Mouse (Mus musculus): Measurements from ENCODE around the gene Rerg. TPM values are rescaled to one million over a fixed set of nuclear protein-coding genes. Genes with fewer than 3 reads are reported as not detected.

Gene Rerg
- polyA plus RNA-seq, 1 experiment, result 3.1 TPM

GRCm38 (mm10) chr6:137101886-137102661 is 68.2 kb downstream of the Rerg start:
- Histone ChIP-seq H3K36me3 (ENCODE audit: control insufficient read depth, insufficient read depth) (no peaks in the 10 kb centered on the region), H3K4me3 (no peak overlapping the region)
- TF ChIP-seq POLR2AphosphoS2 (IDR thresholded peaks at IDR 0.05; ENCODE audit: insufficient read length, low read depth) (no peak), MYOD1 (IDR thresholded peaks at IDR 0.05; ENCODE audit: control insufficient read depth in 1 of 3, insufficient read length in 2 of 3, low read depth in 2 of 3) (no peak), TCF3 (IDR thresholded peaks at IDR 0.05; ENCODE audit: insufficient read length, low read depth) (no peak), USF1 (IDR thresholded peaks at IDR 0.05; ENCODE audit: low read depth) (no peak), TCF12 (IDR thresholded peaks at IDR 0.05; ENCODE audit: insufficient read depth, poor library complexity, severe bottlenecking) (no peak), E2F4 (IDR thresholded peaks at IDR 0.05; ENCODE audit: insufficient read depth) (no peak), MYOG (IDR thresholded peaks at IDR 0.05; ENCODE audit: control insufficient read depth in 1 of 3, insufficient read depth in 1 of 3, insufficient read length in 2 of 3, low read depth in 2 of 3) (no peak), POLR2A (IDR thresholded peaks at IDR 0.05; ENCODE audit: insufficient read length, low read depth) (no peak), REST (IDR thresholded peaks at IDR 0.05; ENCODE audit: insufficient read depth, insufficient read length) (no peak)

GRCm38 (mm10) chr6:137100259-137100658 is 70.0 kb downstream of the Rerg start:
- Histone ChIP-seq H3K4me3 (no peak overlapping the region), H3K36me3 (ENCODE audit: control insufficient read depth, insufficient read depth) (no peaks in the 10 kb centered on the region), H3K79me2 (ENCODE audit: control insufficient read depth, insufficient read depth) (no peaks in the 10 kb centered on the region), H3ac (ENCODE audit: control insufficient read depth, insufficient read length) (no peak overlapping the region), H3K4me2 (ENCODE audit: low read depth) (no peak overlapping the region), H3K27me3 (ENCODE audit: control insufficient read depth, insufficient read depth, insufficient read length) (no peaks in the 10 kb centered on the region)
- TF ChIP-seq MYOG (IDR thresholded peaks at IDR 0.05; ENCODE audit: control insufficient read depth in 1 of 3, insufficient read depth in 1 of 3, insufficient read length in 2 of 3, low read depth in 2 of 3) (no peak), TCF12 (IDR thresholded peaks at IDR 0.05; ENCODE audit: insufficient read depth, poor library complexity, severe bottlenecking) (no peak), E2F4 (IDR thresholded peaks at IDR 0.05; ENCODE audit: insufficient read depth) (no peak), POLR2A (IDR thresholded peaks at IDR 0.05; ENCODE audit: insufficient read length, low read depth) (no peak)

More at GRCm38 (mm10) chr6:137101886-137102661, 68.2 kb downstream of the Rerg start:
- H3K27me3 ChIP-seq (ENCODE audit: control insufficient read depth, insufficient read depth, insufficient read length), result no peaks in the 10 kb centered on the region
- H3K4me2 ChIP-seq (ENCODE audit: low read depth), result no peak overlapping the region
- no peak overlapping the region for H3ac ChIP-seq (ENCODE audit: control insufficient read depth, insufficient read length)
- no peaks in the 10 kb centered on the region for H3K79me2 ChIP-seq (ENCODE audit: control insufficient read depth, insufficient read depth)

- Histone ChIP-seq H3K4me2 (ENCODE audit: low read depth) (no peak overlapping the region), H3K27me3 (ENCODE audit: control insufficient read depth, insufficient read depth, insufficient read length) (no peaks in the 10 kb centered on the region), H3ac (ENCODE audit: control insufficient read depth, insufficient read length) (no peak overlapping the region), H3K79me2 (ENCODE audit: control insufficient read depth, insufficient read depth) (no peaks in the 10 kb centered on the region), H3K36me3 (ENCODE audit: control insufficient read depth, insufficient read depth) (no peaks in the 10 kb centered on the region), H3K4me3 (no peak overlapping the region)
- no peak for TF ChIP-seq USF1 (IDR thresholded peaks at IDR 0.05; ENCODE audit: low read depth)
- no peak for TF ChIP-seq MAX (IDR thresholded peaks at IDR 0.05; ENCODE audit: low read depth)
- no peak for TF ChIP-seq REST (IDR thresholded peaks at IDR 0.05; ENCODE audit: insufficient read depth, insufficient read length)
- TF ChIP-seq POLR2A (IDR thresholded peaks at IDR 0.05; ENCODE audit: insufficient read length, low read depth), result no peak
- no peak for TF ChIP-seq E2F4 (IDR thresholded peaks at IDR 0.05; ENCODE audit: insufficient read depth)
- no peak for TF ChIP-seq TCF3 (IDR thresholded peaks at IDR 0.05; ENCODE audit: insufficient read length, low read depth)
- no peak for TF ChIP-seq MYOG (IDR thresholded peaks at IDR 0.05; ENCODE audit: control insufficient read depth in 1 of 3, insufficient read depth in 1 of 3, insufficient read length in 2 of 3, low read depth in 2 of 3)
- no peak for TF ChIP-seq MYOD1 (IDR thresholded peaks at IDR 0.05; ENCODE audit: control insufficient read depth in 1 of 3, insufficient read length in 2 of 3, low read depth in 2 of 3)
- TF ChIP-seq SRF (IDR thresholded peaks at IDR 0.05; ENCODE audit: control insufficient read depth, insufficient read length, low read depth), result no peak
- no peak for TF ChIP-seq POLR2AphosphoS2 (IDR thresholded peaks at IDR 0.05; ENCODE audit: insufficient read length, low read depth)
- no peak for TF ChIP-seq TCF12 (IDR thresholded peaks at IDR 0.05; ENCODE audit: insufficient read depth, poor library complexity, severe bottlenecking)
- TF ChIP-seq CEBPB (IDR thresholded peaks at IDR 0.05; ENCODE audit: insufficient read depth, poor library complexity, severe bottlenecking), result no peak
Observed at GRCm38 (mm10) chr6:137098232-137099191, 71.8 kb downstream of the Rerg start.

- Histone ChIP-seq H3ac (ENCODE audit: control insufficient read depth, insufficient read length) (no peak overlapping the region), H3K4me2 (ENCODE audit: low read depth) (no peak overlapping the region), H3K27me3 (ENCODE audit: control insufficient read depth, insufficient read depth, insufficient read length) (no peaks in the 10 kb centered on the region), H3K36me3 (ENCODE audit: control insufficient read depth, insufficient read depth) (no peaks in the 10 kb centered on the region), H3K4me3 (no peak overlapping the region), H3K79me2 (ENCODE audit: control insufficient read depth, insufficient read depth) (no peaks in the 10 kb centered on the region)
- no peak for TF ChIP-seq POLR2AphosphoS2 (IDR thresholded peaks at IDR 0.05; ENCODE audit: insufficient read length, low read depth)
Observed at GRCm38 (mm10) chr6:137094475-137094874, 75.8 kb downstream of the Rerg start.

GRCm38 (mm10) chr6:137088469-137088868 is 81.8 kb downstream of the Rerg start:
- H3K79me2 ChIP-seq (ENCODE audit: control insufficient read depth, insufficient read depth), result no peaks in the 10 kb centered on the region
- H3ac ChIP-seq (ENCODE audit: control insufficient read depth, insufficient read length), result no peak overlapping the region
- no peaks in the 10 kb centered on the region for H3K36me3 ChIP-seq (ENCODE audit: control insufficient read depth, insufficient read depth)
- no peaks in the 10 kb centered on the region for H3K27me3 ChIP-seq (ENCODE audit: control insufficient read depth, insufficient read depth, insufficient read length)
- no peak for TF ChIP-seq SRF (IDR thresholded peaks at IDR 0.05; ENCODE audit: control insufficient read depth, insufficient read length, low read depth)
- no peak for TF ChIP-seq TCF12 (IDR thresholded peaks at IDR 0.05; ENCODE audit: insufficient read depth, poor library complexity, severe bottlenecking)
- TF ChIP-seq MYOD1 (IDR thresholded peaks at IDR 0.05; ENCODE audit: control insufficient read depth in 1 of 3, insufficient read length in 2 of 3, low read depth in 2 of 3), result no peak
- no peak for TF ChIP-seq POLR2A (IDR thresholded peaks at IDR 0.05; ENCODE audit: insufficient read length, low read depth)
- TF ChIP-seq USF1 (IDR thresholded peaks at IDR 0.05; ENCODE audit: low read depth), result no peak
- no peak for TF ChIP-seq TCF3 (IDR thresholded peaks at IDR 0.05; ENCODE audit: insufficient read length, low read depth)
- TF ChIP-seq MAX (IDR thresholded peaks at IDR 0.05; ENCODE audit: low read depth), result no peak
- TF ChIP-seq E2F4 (IDR thresholded peaks at IDR 0.05; ENCODE audit: insufficient read depth), result no peak
- TF ChIP-seq REST (IDR thresholded peaks at IDR 0.05; ENCODE audit: insufficient read depth, insufficient read length), result no peak
- TF ChIP-seq CEBPB (IDR thresholded peaks at IDR 0.05; ENCODE audit: insufficient read depth, poor library complexity, severe bottlenecking), result no peak
- TF ChIP-seq POLR2AphosphoS2 (IDR thresholded peaks at IDR 0.05; ENCODE audit: insufficient read length, low read depth), result no peak
- no peak for TF ChIP-seq MYOG (IDR thresholded peaks at IDR 0.05; ENCODE audit: control insufficient read depth in 1 of 3, insufficient read depth in 1 of 3, insufficient read length in 2 of 3, low read depth in 2 of 3)
- H3K4me2 ChIP-seq (ENCODE audit: low read depth), result no peak overlapping the region
- no peak overlapping the region for H3K4me3 ChIP-seq
